Mouse (Mus musculus) myocyte (in vitro differentiated cells): ENCODE data around the gene Pdgfd. TPM values are rescaled to one million over a fixed set of nuclear protein-coding genes. Genes with fewer than 3 reads are reported as not detected.
A peak's percentile ranks its signal among the peaks of the same experiment; 100 is the strongest.

ENCODE experiments used
- H3K27me3 ChIP-seq: one replicate; pipeline ENCODE4 v1.6.1; 2011; ENCODE audit not compliant: control insufficient read depth, insufficient read depth, insufficient read length
- H3K36me3 ChIP-seq: one replicate; pipeline ENCODE4 v1.6.1; 2011; ENCODE audit not compliant: control insufficient read depth, insufficient read depth
- H3K4me2 ChIP-seq: one replicate; pipeline ENCODE4 v1.6.1; 2011; ENCODE audit warnings: low read depth, control low read depth
- H3K4me3 ChIP-seq: one replicate; pipeline ENCODE4 v1.5.1; 2011; ENCODE audit warnings: mild to moderate bottlenecking, control low read depth, moderate library complexity
- H3K79me2 ChIP-seq: one replicate; pipeline ENCODE4 v1.6.1; 2011; ENCODE audit not compliant: control insufficient read depth, insufficient read depth
- H3ac ChIP-seq: one replicate; pipeline ENCODE4 v1.6.1; 2011; ENCODE audit not compliant: control insufficient read depth, insufficient read length
- CEBPB ChIP-seq: IDR thresholded peaks from 2 replicates; pipeline ENCODE4 v1.6.1; 2011; ENCODE audit warnings: mild to moderate bottlenecking, moderate library complexity; ENCODE audit not compliant: poor library complexity, insufficient read depth, severe bottlenecking
- E2F4 ChIP-seq: IDR thresholded peaks from one replicate; pipeline ENCODE4 v1.6.1; 2011; ENCODE audit warnings: mild to moderate bottlenecking, control low read depth, moderate library complexity; ENCODE audit not compliant: insufficient read depth
- MAX ChIP-seq: IDR thresholded peaks from one replicate; pipeline ENCODE4 v1.6.1; 2011; ENCODE audit warnings: low read depth, mild to moderate bottlenecking, control low read depth
- MYOD1 ChIP-seq, 3 experiments: IDR thresholded peaks; one replicate each; pipeline ENCODE4 v1.6.1; 2011; ENCODE audit warnings: control low read depth in 2 of 3, low read depth in 2 of 3, mild to moderate bottlenecking in 2 of 3, moderate library complexity in 1 of 3; ENCODE audit not compliant: insufficient read length in 2 of 3, control insufficient read depth in 1 of 3
- MYOG ChIP-seq, 3 experiments: IDR thresholded peaks; one replicate each; pipeline ENCODE4 v1.6.1; 2011; ENCODE audit warnings: control low read depth in 2 of 3, low read depth in 2 of 3, mild to moderate bottlenecking in 2 of 3; ENCODE audit not compliant: insufficient read length in 2 of 3, control insufficient read depth in 1 of 3, insufficient read depth in 1 of 3
- POLR2A ChIP-seq: IDR thresholded peaks from one replicate; pipeline ENCODE4 v1.6.1; 2011; ENCODE audit warnings: low read depth, mild to moderate bottlenecking, control low read depth, moderate library complexity; ENCODE audit not compliant: insufficient read length
- POLR2AphosphoS2 ChIP-seq: IDR thresholded peaks from one replicate; pipeline ENCODE4 v1.6.1; 2011; ENCODE audit warnings: low read depth, control low read depth; ENCODE audit not compliant: insufficient read length
- REST ChIP-seq: IDR thresholded peaks from one replicate; pipeline ENCODE4 v1.6.1; 2011; ENCODE audit warnings: mild to moderate bottlenecking, control low read depth, moderate library complexity; ENCODE audit not compliant: insufficient read depth, insufficient read length
- SRF ChIP-seq: IDR thresholded peaks from one replicate; pipeline ENCODE4 v1.6.1; 2011; ENCODE audit warnings: low read depth; ENCODE audit not compliant: control insufficient read depth, insufficient read length
- TCF12 ChIP-seq: IDR thresholded peaks from one replicate; pipeline ENCODE4 v1.6.1; 2011; ENCODE audit warnings: mild to moderate bottlenecking, control low read depth; ENCODE audit not compliant: poor library complexity, insufficient read depth, severe bottlenecking
- TCF3 ChIP-seq: IDR thresholded peaks from one replicate; pipeline ENCODE4 v1.6.1; 2011; ENCODE audit warnings: low read depth, control low read depth; ENCODE audit not compliant: insufficient read length
- USF1 ChIP-seq: IDR thresholded peaks from one replicate; pipeline ENCODE4 v1.6.1; 2011; ENCODE audit warnings: low read depth, mild to moderate bottlenecking, control low read depth, moderate library complexity
- polyA plus RNA-seq: library from polyadenylated mRNA; unstranded; fragments of >200 nt; fragmentation: generic; extraction: Trizol; gene quantifications from one replicate; pipeline ENCODE4 v1.2.1, GENCODE M21; 2012; ENCODE audit warnings: missing spikeins

Pdgfd gene
- polyA plus RNA-seq, 1 experiment, result 1.3 TPM

GRCm38 (mm10) chr9:6276395-6276794 is 108.0 kb downstream of the Pdgfd start:
- no peak overlapping the region for H3ac ChIP-seq

GRCm38 (mm10) chr9:6277526-6277925 is 109.1 kb downstream of the Pdgfd start:
- no peak overlapping the region for H3ac ChIP-seq
- H3K4me3 ChIP-seq, result no peak overlapping the region
- peak overlapping the region; percentile 13 for H3K4me2 ChIP-seq
- TF ChIP-seq E2F4, result no peak
- TF ChIP-seq POLR2AphosphoS2, result no peak
- no peak for TF ChIP-seq USF1
- no peaks in the 10 kb centered on the region for H3K79me2 ChIP-seq
- H3K27me3 ChIP-seq, result no peaks in the 10 kb centered on the region
- H3K36me3 ChIP-seq, result no peaks in the 10 kb centered on the region

More at GRCm38 (mm10) chr9:6276395-6276794, 108.0 kb downstream of the Pdgfd start:
- Histone ChIP-seq H3K36me3 (no peaks in the 10 kb centered on the region), H3K4me3 (no peak overlapping the region), H3K4me2 (no peak overlapping the region), H3K27me3 (no peaks in the 10 kb centered on the region), H3K79me2 (no peaks in the 10 kb centered on the region)
- TF ChIP-seq TCF12 (no peak), MAX (no peak), SRF (no peak), MYOD1 (IDR thresholded peaks at IDR 0.05; ENCODE audit: control insufficient read depth in 1 of 3, insufficient read length in 2 of 3, low read depth in 2 of 3) (no peak), POLR2A (no peak), REST (no peak), POLR2AphosphoS2 (no peak), CEBPB (no peak), TCF3 (no peak), USF1 (no peak), E2F4 (no peak), MYOG (IDR thresholded peaks at IDR 0.05; ENCODE audit: control insufficient read depth in 1 of 3, insufficient read depth in 1 of 3, insufficient read length in 2 of 3, low read depth in 2 of 3) (no peak)

DNA sequence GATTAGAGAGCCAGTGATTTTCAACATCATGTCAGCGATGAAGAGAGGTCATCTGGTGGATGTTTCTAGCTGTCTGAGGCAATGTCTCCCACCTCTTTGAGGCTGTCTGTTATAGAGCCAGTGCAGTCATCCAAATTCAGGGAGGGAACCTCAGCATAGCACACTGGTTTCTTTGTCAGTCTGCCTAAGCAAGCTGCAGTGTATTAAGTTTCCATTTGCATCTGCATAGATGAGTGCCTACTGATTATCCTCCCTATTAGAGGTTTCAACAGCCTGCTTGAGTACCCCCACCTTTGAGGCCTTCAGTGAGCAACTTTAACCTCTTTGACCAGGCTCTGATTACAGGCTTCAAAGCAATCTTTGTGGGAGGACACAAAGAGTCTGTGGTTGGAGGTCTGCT is 118.4 kb downstream of the Pdgfd start:
- Histone ChIP-seq H3K79me2 (no peaks in the 10 kb centered on the region), H3K36me3 (no peaks in the 10 kb centered on the region), H3K4me2 (no peak overlapping the region), H3K27me3 (no peaks in the 10 kb centered on the region), H3ac (no peak overlapping the region), H3K4me3 (no peak overlapping the region)
- TF ChIP-seq TCF3 (no peak), MYOG (IDR thresholded peaks at IDR 0.05; ENCODE audit: control insufficient read depth in 1 of 3, insufficient read depth in 1 of 3, insufficient read length in 2 of 3, low read depth in 2 of 3) (no peak), POLR2AphosphoS2 (no peak), POLR2A (no peak), E2F4 (no peak), USF1 (no peak), MYOD1 (IDR thresholded peaks at IDR 0.05; ENCODE audit: control insufficient read depth in 1 of 3, insufficient read length in 2 of 3, low read depth in 2 of 3) (no peak), REST (no peak), SRF (no peak), TCF12 (no peak), CEBPB (no peak), MAX (no peak)

GRCm38 (mm10) chr9:6289211-6289696 is 120.9 kb downstream of the Pdgfd start:
- Histone ChIP-seq H3ac (no peak overlapping the region), H3K79me2 (no peaks in the 10 kb centered on the region), H3K36me3 (no peaks in the 10 kb centered on the region), H3K27me3 (no peaks in the 10 kb centered on the region), H3K4me2 (no peak overlapping the region), H3K4me3 (no peak overlapping the region)
- TF ChIP-seq USF1 (no peak), MAX (no peak), SRF (no peak), POLR2AphosphoS2 (no peak), MYOD1 (IDR thresholded peaks at IDR 0.05; ENCODE audit: control insufficient read depth in 1 of 3, insufficient read length in 2 of 3, low read depth in 2 of 3) (no peak), E2F4 (no peak), POLR2A (no peak), TCF12 (no peak), TCF3 (no peak), REST (no peak), MYOG (IDR thresholded peaks at IDR 0.05; ENCODE audit: control insufficient read depth in 1 of 3, insufficient read depth in 1 of 3, insufficient read length in 2 of 3, low read depth in 2 of 3) (no peak), CEBPB (no peak)

GRCm38 (mm10) chr9:6298547-6298946 is 130.2 kb downstream of the Pdgfd start:
- H3K36me3 ChIP-seq, result no peaks in the 10 kb centered on the region
- H3ac ChIP-seq, result no peak overlapping the region
- H3K27me3 ChIP-seq, result no peaks in the 10 kb centered on the region
- H3K79me2 ChIP-seq, result no peaks in the 10 kb centered on the region
- TF ChIP-seq MYOD1 (IDR thresholded peaks at IDR 0.05; ENCODE audit: control insufficient read depth in 1 of 3, insufficient read length in 2 of 3, low read depth in 2 of 3), result no peak
- TF ChIP-seq POLR2AphosphoS2, result no peak
- TF ChIP-seq MYOG (IDR thresholded peaks at IDR 0.05; ENCODE audit: control insufficient read depth in 1 of 3, insufficient read depth in 1 of 3, insufficient read length in 2 of 3, low read depth in 2 of 3), result no peak
- no peak for TF ChIP-seq TCF3
- no peak for TF ChIP-seq USF1
- no peak for TF ChIP-seq E2F4
- no peak for TF ChIP-seq CEBPB
- TF ChIP-seq MAX, result no peak
- H3K4me3 ChIP-seq, result no peak overlapping the region
- no peak overlapping the region for H3K4me2 ChIP-seq
